Mouse (Mus musculus) MEL (cell line): ENCODE results near the gene Peli2. TPM values are rescaled to one million over a fixed set of nuclear protein-coding genes. Genes with fewer than 3 reads are reported as not detected.

Experiments
- DNase-seq: peaks from one replicate; pipeline ENCODE4 v3.0.0; 2011; ENCODE audit warnings: low read depth, low spot score
- H3K27ac ChIP-seq: 2 replicates; pipeline ENCODE4 v1.5.1; 2012; ENCODE audit warnings: low read depth, mild to moderate bottlenecking, control low read depth, low read length, moderate library complexity; ENCODE audit not compliant: control insufficient read depth
- H3K27me3 ChIP-seq, 2 experiments: fragments of 150-350 bp in 1 of 2; sonication (generic) in 1 of 2; 2 replicates each; pipeline ENCODE4 v1.6.1; 2012; ENCODE audit warnings: low read length in 2 of 2, mild to moderate bottlenecking in 2 of 2, improper control_type of control experiment in 1 of 2, moderate library complexity in 1 of 2; ENCODE audit not compliant: insufficient read depth in 2 of 2, control insufficient read depth in 1 of 2
- H3K36me3 ChIP-seq, 2 experiments: 2 replicates each; pipeline ENCODE4 v1.6.1; 2012 to 2014; ENCODE audit warnings: low read length in 2 of 2, improper control_type of control experiment in 1 of 2, inconsistent platforms in 1 of 2, mild to moderate bottlenecking in 1 of 2; ENCODE audit not compliant: insufficient read depth in 2 of 2, control insufficient read depth in 1 of 2
- H3K4me1 ChIP-seq, 2 experiments: fragments of 150-350 bp in 1 of 2; sonication (generic) in 1 of 2; 2 replicates each; pipeline ENCODE4 v1.6.1; 2012; ENCODE audit warnings: low read length in 2 of 2, improper control_type of control experiment in 1 of 2, mild to moderate bottlenecking in 1 of 2; ENCODE audit not compliant: insufficient read depth in 2 of 2, control insufficient read depth in 1 of 2
- H3K4me3 ChIP-seq, 2 experiments: fragments of 150-350 bp in 1 of 2; sonication (generic) in 1 of 2; 2 replicates each; pipeline ENCODE4 v1.5.1; 2012; ENCODE audit warnings: low read depth in 2 of 2, low read length in 2 of 2, mild to moderate bottlenecking in 2 of 2, moderate library complexity in 2 of 2, control low read depth in 1 of 2, improper control_type of control experiment in 1 of 2; ENCODE audit not compliant: control insufficient read depth in 1 of 2, insufficient read depth in 1 of 2
- H3K79me2 ChIP-seq: 2 replicates; pipeline ENCODE4 v1.6.1; 2012; ENCODE audit warnings: mild to moderate bottlenecking, low read length, moderate library complexity; ENCODE audit not compliant: control insufficient read depth, poor library complexity, insufficient read depth
- H3K9ac ChIP-seq: 2 replicates; pipeline ENCODE4 v1.6.1; 2012; ENCODE audit warnings: low read depth, mild to moderate bottlenecking, control low read depth, low read length, moderate library complexity; ENCODE audit not compliant: control insufficient read depth, poor library complexity, severe bottlenecking
- H3K9me3 ChIP-seq: fragments of 150-350 bp; sonication (generic); replicated peaks from 2 replicates; pipeline ENCODE4 v1.6.1; 2012; ENCODE audit warnings: mild to moderate bottlenecking, low read length, improper control_type of control experiment, moderate library complexity; ENCODE audit not compliant: insufficient read depth
- BHLHE40 ChIP-seq: IDR thresholded peaks from 2 replicates; pipeline ENCODE4 v1.6.1; 2012; ENCODE audit warnings: low read depth, mild to moderate bottlenecking, inconsistent platforms, low read length, improper control_type of control experiment, borderline replicate concordance
- CHD2 ChIP-seq: IDR thresholded peaks from 2 replicates; pipeline ENCODE4 v1.6.1; 2011; ENCODE audit warnings: low read length, improper control_type of control experiment
- CTCF ChIP-seq, 3 experiments: IDR thresholded peaks in 2 of 3; conservative IDR thresholded peaks in 1 of 3; 2 replicates each; pipeline ENCODE4 v1.5.1; 2011 to 2012; ENCODE audit warnings: low read length in 3 of 3, low read depth in 2 of 3, mild to moderate bottlenecking in 2 of 3, improper control_type of control experiment in 1 of 3, inconsistent platforms in 1 of 3, mixed read lengths in 1 of 3, moderate library complexity in 1 of 3; ENCODE audit not compliant: control insufficient read depth in 1 of 3, insufficient read depth in 1 of 3, poor library complexity in 1 of 3, severe bottlenecking in 1 of 3
- ELF1 ChIP-seq: IDR thresholded peaks from 2 replicates; pipeline ENCODE4 v1.6.1; 2014; ENCODE audit warnings: low read depth, mild to moderate bottlenecking, inconsistent platforms, low read length, improper control_type of control experiment, moderate library complexity
- EP300 ChIP-seq, 2 experiments: IDR thresholded peaks; 2 replicates each; pipeline ENCODE4 v1.6.1; 2011; ENCODE audit warnings: improper control_type of control experiment in 2 of 2, low read length in 2 of 2, low read depth in 1 of 2, mild to moderate bottlenecking in 1 of 2
- GATA1 ChIP-seq: IDR thresholded peaks from 2 replicates; pipeline ENCODE4 v1.6.1; 2011; ENCODE audit warnings: low read depth, low read length, improper control_type of control experiment
- JUND ChIP-seq: IDR thresholded peaks from 2 replicates; pipeline ENCODE4 v1.6.1; 2011; ENCODE audit warnings: low read depth, mild to moderate bottlenecking, improper control_type of control experiment, low read length
- KAT2A ChIP-seq: conservative IDR thresholded peaks from 2 replicates; pipeline ENCODE4 v1.6.1; 2012; ENCODE audit warnings: low read depth, low read length, improper control_type of control experiment, inconsistent platforms
- MAZ ChIP-seq: IDR thresholded peaks from 2 replicates; pipeline ENCODE4 v1.6.1; 2012; ENCODE audit warnings: low read depth, mild to moderate bottlenecking, inconsistent platforms, low read length, improper control_type of control experiment
- MYC ChIP-seq: IDR thresholded peaks from 2 replicates; pipeline ENCODE4 v1.6.1; 2011; ENCODE audit warnings: low read depth, mild to moderate bottlenecking, low read length, improper control_type of control experiment, moderate library complexity
- NELFE ChIP-seq: IDR thresholded peaks from 2 replicates; pipeline ENCODE4 v1.6.1; 2011; ENCODE audit warnings: low read depth, low read length, improper control_type of control experiment
- POLR2A ChIP-seq, 2 experiments: IDR thresholded peaks; 2 replicates each; pipeline ENCODE4 v1.6.1; 2011 to 2012; ENCODE audit warnings: low read length in 2 of 2, mild to moderate bottlenecking in 2 of 2, control low read depth in 1 of 2, improper control_type of control experiment in 1 of 2, low read depth in 1 of 2, moderate library complexity in 1 of 2; ENCODE audit not compliant: control insufficient read depth in 1 of 2, insufficient read depth in 1 of 2, poor library complexity in 1 of 2
- POLR2AphosphoS5 ChIP-seq: IDR thresholded peaks from 2 replicates; pipeline ENCODE4 v1.6.1; 2012; ENCODE audit warnings: low read depth, borderline replicate concordance, mild to moderate bottlenecking, inconsistent platforms, low read length, moderate library complexity, mixed read lengths
- RAD21 ChIP-seq: IDR thresholded peaks from 2 replicates; pipeline ENCODE4 v1.6.1; 2011; ENCODE audit warnings: mild to moderate bottlenecking, low read depth, low read length, improper control_type of control experiment
- RCOR1 ChIP-seq: IDR thresholded peaks from 2 replicates; pipeline ENCODE4 v1.6.1; 2012; ENCODE audit warnings: low read depth, mild to moderate bottlenecking, inconsistent platforms, low read length, improper control_type of control experiment
- SMC3 ChIP-seq: IDR thresholded peaks from 2 replicates; pipeline ENCODE4 v1.6.1; 2011; ENCODE audit warnings: low read depth, low read length, improper control_type of control experiment
- TAL1 ChIP-seq: IDR thresholded peaks from 2 replicates; pipeline ENCODE4 v1.6.1; 2012; ENCODE audit warnings: mild to moderate bottlenecking, inconsistent platforms, low read length, moderate library complexity, mixed read lengths
- USF2 ChIP-seq, 2 experiments: IDR thresholded peaks; 2 replicates each; pipeline ENCODE4 v1.6.1; 2011 to 2012; ENCODE audit warnings: improper control_type of control experiment in 2 of 2, low read length in 2 of 2, borderline replicate concordance in 1 of 2, inconsistent platforms in 1 of 2, low read depth in 1 of 2, mild to moderate bottlenecking in 1 of 2; ENCODE audit not compliant: insufficient read depth in 1 of 2
- ZC3H11A ChIP-seq: IDR thresholded peaks from 2 replicates; pipeline ENCODE4 v1.6.1; 2012; ENCODE audit warnings: low read depth, mild to moderate bottlenecking, inconsistent platforms, low read length, improper control_type of control experiment
- ZNF384 ChIP-seq: IDR thresholded peaks from 2 replicates; pipeline ENCODE4 v1.6.1; 2012; ENCODE audit warnings: low read depth, mild to moderate bottlenecking, inconsistent platforms, low read length, improper control_type of control experiment
- polyA plus RNA-seq, 2 experiments: library from polyadenylated mRNA; stranded (reverse) in 1 of 2; unstranded in 1 of 2; fragments of >175 nt in 1 of 2; fragments of >200 nt in 1 of 2; gene quantifications; 2 replicates each; pipeline versions ENCODE4 v1.2.1 to v1.2.4; 2012; ENCODE audit warnings: low replicate concordance in 2 of 2, low read depth in 1 of 2; ENCODE audit not compliant: insufficient read length in 2 of 2, insufficient read depth in 1 of 2, missing spikeins in 1 of 2
- total RNA-seq: library from RNA; depleted of rRNA; stranded (reverse); fragments of 300-350 nt; gene quantifications from 2 replicates; pipeline ENCODE4 v1.2.3, GENCODE M21; 2012

Gene Peli2
- total and polyA plus RNA-seq, 3 experiments, result not detected

DNA sequence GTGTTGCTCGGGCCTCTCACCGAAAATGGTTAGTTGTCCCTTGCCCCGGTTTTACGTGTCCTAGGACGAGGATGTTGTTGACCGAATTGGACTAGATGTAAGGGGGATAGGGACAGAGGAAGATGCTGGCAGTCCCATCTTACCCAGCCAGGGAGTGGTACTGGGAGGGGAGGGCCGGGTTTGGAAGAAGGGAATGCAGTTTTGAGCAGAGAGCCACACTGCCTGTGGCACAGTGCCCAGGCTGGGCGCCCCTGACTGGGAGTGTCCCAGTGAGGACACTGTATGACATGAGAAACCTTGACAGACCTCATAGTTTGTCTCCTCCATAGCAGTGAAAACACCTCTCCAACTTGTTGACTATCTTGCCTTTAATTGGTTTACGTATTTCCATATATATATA lies 45.8 kb downstream of the Peli2 start:
- DNase-seq, result no peak

DNA sequence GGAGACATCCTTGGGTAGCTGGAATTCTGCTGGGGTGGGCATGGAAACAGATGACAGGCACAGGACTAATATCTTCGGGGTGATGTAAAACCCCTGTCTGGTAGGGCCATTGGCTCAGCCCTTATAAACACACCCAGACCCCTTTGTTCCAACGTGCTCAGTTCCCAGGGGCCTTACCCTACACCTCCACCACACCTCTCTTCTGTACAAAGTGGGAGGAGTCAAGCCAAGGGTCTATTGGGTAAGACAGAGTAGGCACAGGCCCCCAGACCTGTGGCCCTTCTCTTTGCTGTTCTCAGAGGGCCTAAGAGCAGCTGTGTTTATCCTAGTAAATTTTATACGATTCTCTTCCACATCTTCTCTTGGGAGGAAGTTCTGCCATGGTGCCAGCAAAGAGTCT lies 46.4 kb downstream of the Peli2 start:
- Histone ChIP-seq H3K27ac (no peak overlapping the region), H3K4me3 (no peak overlapping the region), H3K36me3 (no peaks in the 10 kb centered on the region), H3K4me1 (no peaks in the 10 kb centered on the region), H3K9ac (no peak overlapping the region), H3K27me3 (no peaks in the 10 kb centered on the region), H3K79me2 (no peaks in the 10 kb centered on the region), H3K9me3 (no peaks in the 10 kb centered on the region)
- DNase-seq, result no peak
- TF ChIP-seq KAT2A (no peak), MAZ (no peak), EP300 (IDR thresholded peaks at IDR 0.05; ENCODE audit: low read depth in 1 of 2, low read length in 2 of 2) (no peak), POLR2A (IDR thresholded peaks at IDR 0.05; ENCODE audit: control insufficient read depth in 1 of 2, insufficient read depth in 1 of 2, low read depth in 1 of 2, low read length in 2 of 2, poor library complexity in 1 of 2) (no peak), USF2 (IDR thresholded peaks at IDR 0.05; ENCODE audit: borderline replicate concordance in 1 of 2, insufficient read depth in 1 of 2, low read depth in 1 of 2, low read length in 2 of 2) (no peak), TAL1 (no peak), ZC3H11A (no peak), SMC3 (no peak), RCOR1 (no peak)

More for the DNA sequence above, 45.8 kb downstream of the Peli2 start:
- H3K9ac ChIP-seq, result no peak overlapping the region
- no peak overlapping the region for H3K27ac ChIP-seq
- no peaks in the 10 kb centered on the region for H3K9me3 ChIP-seq
- H3K79me2 ChIP-seq, result no peaks in the 10 kb centered on the region
- H3K4me1 ChIP-seq, result no peaks in the 10 kb centered on the region
- TF ChIP-seq MYC (no peak), NELFE (no peak), RAD21 (no peak), CHD2 (no peak), BHLHE40 (no peak), POLR2AphosphoS5 (no peak)
- no peaks in the 10 kb centered on the region for H3K36me3 ChIP-seq
- H3K4me3 ChIP-seq, result no peak overlapping the region
- H3K27me3 ChIP-seq, result no peaks in the 10 kb centered on the region

DNA sequence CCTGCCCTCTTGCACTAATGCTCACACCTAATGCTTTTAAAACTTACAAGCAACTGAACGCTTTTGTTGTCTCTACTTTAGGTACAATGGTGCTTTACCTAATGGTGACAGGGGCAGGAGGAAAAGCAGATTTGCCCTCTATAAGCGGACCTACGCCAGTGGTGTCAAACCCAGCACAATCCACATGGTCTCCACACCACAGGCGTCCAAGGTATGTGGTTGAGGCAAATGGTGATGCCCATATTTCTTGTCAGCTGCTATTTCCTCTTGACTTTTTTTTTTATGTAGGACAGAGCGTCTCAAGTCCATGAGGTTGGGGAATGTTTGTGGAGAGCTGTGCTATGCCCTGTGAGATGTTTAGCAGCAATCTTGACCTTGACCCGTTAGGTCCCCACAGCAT lies 47.5 kb downstream of the Peli2 start:
- Histone ChIP-seq H3K9ac (no peak overlapping the region), H3K79me2 (no peaks in the 10 kb centered on the region), H3K27me3 (no peaks in the 10 kb centered on the region), H3K27ac (no peak overlapping the region), H3K4me3 (no peak overlapping the region), H3K36me3 (no peaks in the 10 kb centered on the region), H3K9me3 (no peaks in the 10 kb centered on the region), H3K4me1 (no peaks in the 10 kb centered on the region)
- DNase-seq, result no peak
- TF ChIP-seq SMC3 (no peak), ZNF384 (no peak), CTCF (IDR thresholded peaks at IDR 0.05 in 2 of 3, conservative IDR thresholded peaks at IDR 0.05 in 1 of 3; ENCODE audit: control insufficient read depth in 1 of 3, insufficient read depth in 1 of 3, low read depth in 2 of 3, low read length in 3 of 3, poor library complexity in 1 of 3, severe bottlenecking in 1 of 3) (no peak), GATA1 (no peak), TAL1 (no peak), MAZ (no peak), ELF1 (no peak), POLR2AphosphoS5 (no peak), JUND (no peak), ZC3H11A (no peak)
